Mouse (Mus musculus) CH12F3 (cell line): ENCODE measurements around the gene A2m.

Source experiments
- in situ Hi-C: fragments of 300-500 bp; cut with MboI; formaldehyde crosslinking; loops from 2 replicates; pipeline ENCODE4 v1.14.3; 2020; ENCODE audit warnings: low sequenced_read_pairs

A2m gene

GRCm38 (mm10) chr6:121635076-121635475, at the start of gene A2m:
Gene A2m, plus strand, starts transcription at chr6:121635376.
- in situ Hi-C loops: no loop called here

GRCm38 (mm10) chr6:121590131-121590530, 45.0 kb upstream of the A2m start:
- in situ Hi-C loops: no loop called here

- in situ Hi-C loops: no loop called here
Measured at GRCm38 (mm10) chr6:121600927-121601326, 34.2 kb upstream of the A2m start.

GRCm38 (mm10) chr6:121607861-121608260, 27.3 kb upstream of the A2m start:
- in situ Hi-C loops: no loop called here

GRCm38 (mm10) chr6:121611796-121612195, 23.4 kb upstream of the A2m start:
- in situ Hi-C loops: no loop called here

- in situ Hi-C loops: no loop called here
Measured at GRCm38 (mm10) chr6:121617476-121617875, 17.7 kb upstream of the A2m start.

- in situ Hi-C loops: no loop called here
Measured at GRCm38 (mm10) chr6:121622525-121622924, 12.7 kb upstream of the A2m start.

GRCm38 (mm10) chr6:121634520-121634919, 656 bp upstream of the A2m start:
- in situ Hi-C loops: no loop called here

- in situ Hi-C loops: no loop called here
Measured at GRCm38 (mm10) chr6:121635878-121636371, 749 bp downstream of the A2m start.

- in situ Hi-C loops: no loop called here
Measured at GRCm38 (mm10) chr6:121648499-121648898, 13.3 kb downstream of the A2m start.
